Mouse (Mus musculus) small intestine, adult 2 months (tissue): Measurements from ENCODE around the gene Rnf217.

Experiments used
- CTCF ChIP-seq: fragments of 200-500 bp; IDR thresholded peaks from 2 replicates; pipeline ENCODE4 v1.5.1; 2012; ENCODE audit warnings: low read depth, mild to moderate bottlenecking, control low read depth, inconsistent platforms, low read length, moderate library complexity, mixed read lengths; ENCODE audit not compliant: insufficient replicate concordance, insufficient read length; ENCODE audit errors: extremely low read depth
- POLR2A ChIP-seq: fragments of 200-500 bp; IDR thresholded peaks from 2 replicates; pipeline ENCODE4 v1.6.1; 2012; ENCODE audit warnings: low read depth, mild to moderate bottlenecking, control low read depth, inconsistent platforms, low read length, moderate library complexity

- TF ChIP-seq POLR2A (no peak), CTCF (no peak)
These were observed 152.2 kb downstream of the Rnf217 start for GRCm38 (mm10) chr10:31456806-31457205.
